Mouse (Mus musculus): ENCODE data around the gene Gm20422. TPM values are rescaled to one million over a fixed set of nuclear protein-coding genes. Genes with fewer than 3 reads are reported as not detected.

The Gm20422 gene
- polyA plus RNA-seq, 1 experiment from 2014 or later: 0.35 TPM

GRCm38 (mm10) chr8:69808094-69808863, 33.6 kb upstream of the Gm20422 start, which contains the start of gene Gmip:
Gene Gmip, plus strand, starts transcription at chr8:69808679.
- Histone ChIP-seq H3K4me3 (replicated peaks; ENCODE audit: low read length) (peak within 1 kb of the TSS; percentile 66), H3K27me3 (replicated peaks; ENCODE audit: control insufficient read depth, insufficient read depth, low read length) (no peaks in the 10 kb centered on the region), H3K9me3 (ENCODE audit: control insufficient read depth, low read length) (no peaks in the 10 kb centered on the region), H3K4me2 (ENCODE audit: low read length) (peak within 1 kb of the TSS; percentile 78), H3K36me3 (ENCODE audit: control insufficient read depth, insufficient read depth) (peaks cover 38% of the 10 kb centered on the region), H3K9ac (replicated peaks; ENCODE audit: low read depth, low read length) (peak within 1 kb of the TSS; percentile 66), H3K27ac (ENCODE audit: low read length) (peak within 1 kb of the TSS; percentile 49), H3K4me1 (replicated peaks; ENCODE audit: control insufficient read depth, insufficient read depth, low read length) (peaks cover 11% of the 10 kb centered on the region)
- WGBS: 8% methylated on average over 25 of the region's 28 CpGs
- ATAC-seq: peak; percentile 67

GRCm38 (mm10) chr8:69807236-69807635, 32.5 kb upstream of the Gm20422 start:
- WGBS: 96% methylated on average over 5 of the region's 5 CpGs
- H3K36me3 ChIP-seq (ENCODE audit: control insufficient read depth, insufficient read depth): peaks cover 45% of the 10 kb centered on the region
- H3K9me3 ChIP-seq (ENCODE audit: control insufficient read depth, low read length): no peaks in the 10 kb centered on the region
- no peak for ATAC-seq
- H3K9ac ChIP-seq (replicated peaks; ENCODE audit: low read depth, low read length): no peak overlapping the region
- H3K4me3 ChIP-seq (replicated peaks; ENCODE audit: low read length): no peak overlapping the region
- no peak overlapping the region for H3K4me2 ChIP-seq (ENCODE audit: low read length)
- H3K27me3 ChIP-seq (replicated peaks; ENCODE audit: control insufficient read depth, insufficient read depth, low read length): no peaks in the 10 kb centered on the region
- no peak overlapping the region for H3K27ac ChIP-seq (ENCODE audit: low read length)
- peaks cover 11% of the 10 kb centered on the region for H3K4me1 ChIP-seq (replicated peaks; ENCODE audit: control insufficient read depth, insufficient read depth, low read length)

GRCm38 (mm10) chr8:69805491-69805890, 30.8 kb upstream of the Gm20422 start:
- no peak overlapping the region for H3K4me3 ChIP-seq (replicated peaks; ENCODE audit: low read length)
- H3K4me2 ChIP-seq (ENCODE audit: low read length): no peak overlapping the region
- H3K27ac ChIP-seq (ENCODE audit: low read length): no peak overlapping the region
- H3K9me3 ChIP-seq (ENCODE audit: control insufficient read depth, low read length): no peaks in the 10 kb centered on the region
- H3K36me3 ChIP-seq (ENCODE audit: control insufficient read depth, insufficient read depth): peaks cover 53% of the 10 kb centered on the region
- no peak overlapping the region for H3K9ac ChIP-seq (replicated peaks; ENCODE audit: low read depth, low read length)
- H3K4me1 ChIP-seq (replicated peaks; ENCODE audit: control insufficient read depth, insufficient read depth, low read length): peaks cover 11% of the 10 kb centered on the region
- WGBS: 92% methylated on average over 9 of the region's 9 CpGs
- H3K27me3 ChIP-seq (replicated peaks; ENCODE audit: control insufficient read depth, insufficient read depth, low read length): no peaks in the 10 kb centered on the region
- no peak for ATAC-seq

- peaks cover 11% of the 10 kb centered on the region for H3K4me1 ChIP-seq (replicated peaks; ENCODE audit: control insufficient read depth, insufficient read depth, low read length)
- H3K36me3 ChIP-seq (ENCODE audit: control insufficient read depth, insufficient read depth): peaks cover 56% of the 10 kb centered on the region
- H3K27me3 ChIP-seq (replicated peaks; ENCODE audit: control insufficient read depth, insufficient read depth, low read length): no peaks in the 10 kb centered on the region
- H3K4me3 ChIP-seq (replicated peaks; ENCODE audit: low read length): no peak overlapping the region
- H3K9me3 ChIP-seq (ENCODE audit: control insufficient read depth, low read length): no peaks in the 10 kb centered on the region
- H3K9ac ChIP-seq (replicated peaks; ENCODE audit: low read depth, low read length): no peak overlapping the region
- WGBS: 92% methylated on average over 10 of the region's 10 CpGs
- no peak overlapping the region for H3K27ac ChIP-seq (ENCODE audit: low read length)
- no peak overlapping the region for H3K4me2 ChIP-seq (ENCODE audit: low read length)
- no peak for ATAC-seq
Observed at GRCm38 (mm10) chr8:69805086-69805485, 30.4 kb upstream of the Gm20422 start.

- 94% methylated on average over 6 of the region's 6 CpGs for WGBS
Observed at GRCm38 (mm10) chr8:69804537-69804936, 29.9 kb upstream of the Gm20422 start.

GRCm38 (mm10) chr8:69803366-69803765, 28.7 kb upstream of the Gm20422 start:
- Histone ChIP-seq H3K4me1 (replicated peaks; ENCODE audit: control insufficient read depth, insufficient read depth, low read length) (no peaks in the 10 kb centered on the region), H3K4me3 (replicated peaks; ENCODE audit: low read length) (no peak overlapping the region), H3K27me3 (replicated peaks; ENCODE audit: control insufficient read depth, insufficient read depth, low read length) (no peaks in the 10 kb centered on the region), H3K9ac (replicated peaks; ENCODE audit: low read depth, low read length) (no peak overlapping the region), H3K27ac (ENCODE audit: low read length) (no peak overlapping the region), H3K4me2 (ENCODE audit: low read length) (no peak overlapping the region), H3K9me3 (ENCODE audit: control insufficient read depth, low read length) (no peaks in the 10 kb centered on the region), H3K36me3 (ENCODE audit: control insufficient read depth, insufficient read depth) (peaks cover 72% of the 10 kb centered on the region)
- no peak for ATAC-seq
- 94% methylated on average over 7 of the region's 7 CpGs for WGBS

More at GRCm38 (mm10) chr8:69804537-69804936, 29.9 kb upstream of the Gm20422 start:
- H3K36me3 ChIP-seq (ENCODE audit: control insufficient read depth, insufficient read depth): peaks cover 61% of the 10 kb centered on the region
- ATAC-seq: no peak
- no peak overlapping the region for H3K4me2 ChIP-seq (ENCODE audit: low read length)
- H3K27ac ChIP-seq (ENCODE audit: low read length): no peak overlapping the region
- H3K9ac ChIP-seq (replicated peaks; ENCODE audit: low read depth, low read length): no peak overlapping the region
- no peaks in the 10 kb centered on the region for H3K9me3 ChIP-seq (ENCODE audit: control insufficient read depth, low read length)
- peaks cover 5% of the 10 kb centered on the region for H3K4me1 ChIP-seq (replicated peaks; ENCODE audit: control insufficient read depth, insufficient read depth, low read length)
- H3K27me3 ChIP-seq (replicated peaks; ENCODE audit: control insufficient read depth, insufficient read depth, low read length): no peaks in the 10 kb centered on the region
- H3K4me3 ChIP-seq (replicated peaks; ENCODE audit: low read length): no peak overlapping the region

GRCm38 (mm10) chr8:69802216-69802615, 27.5 kb upstream of the Gm20422 start:
- no peaks in the 10 kb centered on the region for H3K4me1 ChIP-seq (replicated peaks; ENCODE audit: control insufficient read depth, insufficient read depth, low read length)
- no peaks in the 10 kb centered on the region for H3K27me3 ChIP-seq (replicated peaks; ENCODE audit: control insufficient read depth, insufficient read depth, low read length)

GRCm38 (mm10) chr8:69801796-69802195, 27.1 kb upstream of the Gm20422 start:
- no peak overlapping the region for H3K9ac ChIP-seq (replicated peaks; ENCODE audit: low read depth, low read length)
- WGBS: 93% methylated on average over 4 of the region's 4 CpGs
- no peaks in the 10 kb centered on the region for H3K27me3 ChIP-seq (replicated peaks; ENCODE audit: control insufficient read depth, insufficient read depth, low read length)
- H3K4me3 ChIP-seq (replicated peaks; ENCODE audit: low read length): no peak overlapping the region
- no peaks in the 10 kb centered on the region for H3K4me1 ChIP-seq (replicated peaks; ENCODE audit: control insufficient read depth, insufficient read depth, low read length)
- no peaks in the 10 kb centered on the region for H3K9me3 ChIP-seq (ENCODE audit: control insufficient read depth, low read length)
- no peak for ATAC-seq
- no peak overlapping the region for H3K27ac ChIP-seq (ENCODE audit: low read length)
- H3K36me3 ChIP-seq (ENCODE audit: control insufficient read depth, insufficient read depth): peaks cover 70% of the 10 kb centered on the region
- no peak overlapping the region for H3K4me2 ChIP-seq (ENCODE audit: low read length)

More at GRCm38 (mm10) chr8:69802216-69802615, 27.5 kb upstream of the Gm20422 start:
- Histone ChIP-seq H3K4me2 (ENCODE audit: low read length) (no peak overlapping the region), H3K9ac (replicated peaks; ENCODE audit: low read depth, low read length) (no peak overlapping the region), H3K36me3 (ENCODE audit: control insufficient read depth, insufficient read depth) (peaks cover 70% of the 10 kb centered on the region), H3K4me3 (replicated peaks; ENCODE audit: low read length) (no peak overlapping the region), H3K27ac (ENCODE audit: low read length) (no peak overlapping the region), H3K9me3 (ENCODE audit: control insufficient read depth, low read length) (no peaks in the 10 kb centered on the region)
- ATAC-seq: no peak

- Histone ChIP-seq H3K4me1 (replicated peaks; ENCODE audit: control insufficient read depth, insufficient read depth, low read length) (no peaks in the 10 kb centered on the region), H3K9me3 (ENCODE audit: control insufficient read depth, low read length) (no peaks in the 10 kb centered on the region), H3K36me3 (ENCODE audit: control insufficient read depth, insufficient read depth) (peaks cover 58% of the 10 kb centered on the region), H3K27ac (ENCODE audit: low read length) (no peak overlapping the region), H3K4me3 (replicated peaks; ENCODE audit: low read length) (no peak overlapping the region), H3K27me3 (replicated peaks; ENCODE audit: control insufficient read depth, insufficient read depth, low read length) (no peaks in the 10 kb centered on the region), H3K9ac (replicated peaks; ENCODE audit: low read depth, low read length) (no peak overlapping the region), H3K4me2 (ENCODE audit: low read length) (no peak overlapping the region)
- no peak for ATAC-seq
- 89% methylated on average over 5 of the region's 5 CpGs for WGBS
Observed at GRCm38 (mm10) chr8:69799946-69800345, 25.3 kb upstream of the Gm20422 start.

Measured in forebrain, embryonic 16.5 days (tissue).